Mouse (Mus musculus) megakaryocyte, embryonic 14.5 days (primary cell): ENCODE data around the gene Fam129a.

Experiments used
- FLI1 ChIP-seq: IDR thresholded peaks from 2 replicates; pipeline ENCODE4 v1.6.1; 2012; ENCODE audit warnings: low read length, inconsistent platforms, mixed read lengths
- GATA1 ChIP-seq: IDR thresholded peaks from 3 replicates; pipeline ENCODE4 v1.6.1; 2012; ENCODE audit warnings: mixed read lengths, low read length, inconsistent platforms, borderline replicate concordance

GRCm38 (mm10) chr1:151718575-151718974 is 147.6 kb downstream of the Fam129a start:
- TF ChIP-seq FLI1 (no peak), GATA1 (no peak)
